Mouse (Mus musculus) ES-Bruce4 (cell line): ENCODE data around the gene Tmem184b.

Source experiments
- CTCF ChIP-seq: IDR thresholded peaks from one replicate; pipeline ENCODE4 v1.8.1; 2011; ENCODE audit warnings: low read depth, low read length
- EP300 ChIP-seq: IDR thresholded peaks from 2 replicates; pipeline ENCODE4 v1.6.1; 2011; ENCODE audit warnings: low read depth, low read length; ENCODE audit not compliant: insufficient read depth
- POLR2A ChIP-seq: IDR thresholded peaks from one replicate; pipeline ENCODE4 v1.8.1; 2011; ENCODE audit warnings: low read length; ENCODE audit not compliant: insufficient read depth

DNA sequence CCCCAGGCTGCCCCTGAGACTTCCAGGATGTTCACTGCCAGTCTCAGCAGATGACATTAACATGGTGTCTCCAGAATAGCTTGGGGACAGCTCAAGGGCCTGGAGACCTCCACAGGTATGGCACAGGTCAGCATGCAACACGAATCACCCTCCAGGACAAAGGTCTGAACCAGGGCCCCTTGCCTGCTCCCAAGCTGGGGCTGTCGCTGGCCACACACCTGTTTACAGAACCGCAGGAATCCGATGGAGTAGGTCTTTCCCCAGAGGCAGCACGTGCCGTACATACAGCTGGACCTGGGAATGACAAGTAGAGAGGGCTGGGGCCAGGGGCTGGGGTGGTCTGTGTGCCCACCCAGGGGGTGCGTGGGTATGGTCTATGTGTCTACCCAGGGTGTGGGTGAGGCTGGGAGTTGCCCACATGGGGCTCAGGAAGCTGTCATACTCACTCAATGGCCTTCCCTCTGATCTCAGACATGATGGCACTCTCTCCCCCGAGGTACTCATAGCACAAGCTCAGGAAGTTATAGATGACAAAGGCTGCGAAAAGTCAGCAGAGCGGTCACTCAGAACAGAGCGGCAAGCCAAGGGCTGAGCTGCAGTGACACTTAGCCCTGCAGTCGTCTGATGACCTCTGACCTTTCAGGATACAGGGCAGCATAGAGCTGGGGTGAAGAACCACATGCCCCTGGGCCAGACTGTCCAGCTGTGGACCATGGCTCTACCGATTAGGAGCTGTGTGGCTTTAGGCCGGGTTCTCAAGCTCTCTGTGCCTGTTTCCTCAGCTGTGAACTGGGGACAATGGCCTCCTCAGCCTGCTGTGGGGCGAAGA is 33.7 kb downstream of the Tmem184b start:
- TF ChIP-seq POLR2A, result no peak
- no peak for TF ChIP-seq CTCF
- no peak for TF ChIP-seq EP300
